Mouse (Mus musculus) embryonic facial prominence, embryonic 14.5 days (tissue): ENCODE data around the gene Olfr172. TPM values are rescaled to one million over a fixed set of nuclear protein-coding genes. Genes with fewer than 3 reads are reported as not detected.

Source experiments
- ATAC-seq: fragments of 200-750 bp; cut with Nextera tagmentation; 2 replicates; pipeline ENCODE4 v1.8.0; 2017; ENCODE audit warnings: low read depth, moderate number of reproducible peaks, moderate TSS enrichment
- DNase-seq: peaks from one replicate; pipeline ENCODE4 v3.0.0-alpha.2; 2015; ENCODE audit warnings: low spot score
- H3K27ac ChIP-seq: fragments of 300-500 bp; sonication (generic); replicated peaks from 2 replicates; pipeline ENCODE4 v1.5.1; 2014; ENCODE audit warnings: low read depth, mild to moderate bottlenecking, low read length, moderate library complexity
- H3K27me3 ChIP-seq: fragments of 300-500 bp; sonication (generic); replicated peaks from 2 replicates; pipeline ENCODE4 v1.6.1; 2014; ENCODE audit warnings: low read length; ENCODE audit not compliant: control insufficient read depth, insufficient read depth
- H3K36me3 ChIP-seq: fragments of 300-500 bp; sonication (generic); 2 replicates; pipeline ENCODE4 v1.6.1; 2014; ENCODE audit warnings: low read length, mixed read lengths; ENCODE audit not compliant: control insufficient read depth, insufficient read depth
- H3K4me1 ChIP-seq: fragments of 300-500 bp; sonication (generic); 2 replicates; pipeline ENCODE4 v1.6.1; 2014; ENCODE audit warnings: antibody characterized with exemption, low read length; ENCODE audit not compliant: control insufficient read depth, insufficient read depth
- H3K4me2 ChIP-seq: fragments of 300-500 bp; sonication (generic); 2 replicates; pipeline ENCODE4 v1.6.1; 2014; ENCODE audit warnings: low read depth, mild to moderate bottlenecking, low read length, moderate library complexity, mixed read lengths
- H3K4me3 ChIP-seq: fragments of 300-500 bp; sonication (generic); 2 replicates; pipeline ENCODE4 v1.5.1; 2014; ENCODE audit warnings: low read depth, mild to moderate bottlenecking, low read length
- H3K9ac ChIP-seq: fragments of 300-500 bp; sonication (generic); 2 replicates; pipeline ENCODE4 v1.6.1; 2014; ENCODE audit warnings: low read depth, mild to moderate bottlenecking, low read length, moderate library complexity, mixed read lengths
- H3K9me3 ChIP-seq: fragments of 300-500 bp; sonication (generic); 2 replicates; pipeline ENCODE4 v1.6.1; 2016; ENCODE audit warnings: low read length; ENCODE audit not compliant: control insufficient read depth
- WGBS: fragments of 180-500 bp; shearing (Covaris S2); extraction: QIAGEN DNeasy Blood & Tissue Kit; methylation state at CpG from one replicate; pipeline ENCODE4 v1.1.7; 2014; 5-methylcytosine and 5-hydroxymethylcytosine counted together
- polyA plus RNA-seq: library from polyadenylated mRNA; unstranded; fragments of >200 nt; fragmentation: Nextera tagmentation; extraction: Ambion mirVana; gene quantifications from 2 replicates; pipeline ENCODE4 v1.2.1, GENCODE M21; 2014

The Olfr172 gene
- polyA plus RNA-seq, 1 experiment from 2014 or later, result not detected

DNA sequence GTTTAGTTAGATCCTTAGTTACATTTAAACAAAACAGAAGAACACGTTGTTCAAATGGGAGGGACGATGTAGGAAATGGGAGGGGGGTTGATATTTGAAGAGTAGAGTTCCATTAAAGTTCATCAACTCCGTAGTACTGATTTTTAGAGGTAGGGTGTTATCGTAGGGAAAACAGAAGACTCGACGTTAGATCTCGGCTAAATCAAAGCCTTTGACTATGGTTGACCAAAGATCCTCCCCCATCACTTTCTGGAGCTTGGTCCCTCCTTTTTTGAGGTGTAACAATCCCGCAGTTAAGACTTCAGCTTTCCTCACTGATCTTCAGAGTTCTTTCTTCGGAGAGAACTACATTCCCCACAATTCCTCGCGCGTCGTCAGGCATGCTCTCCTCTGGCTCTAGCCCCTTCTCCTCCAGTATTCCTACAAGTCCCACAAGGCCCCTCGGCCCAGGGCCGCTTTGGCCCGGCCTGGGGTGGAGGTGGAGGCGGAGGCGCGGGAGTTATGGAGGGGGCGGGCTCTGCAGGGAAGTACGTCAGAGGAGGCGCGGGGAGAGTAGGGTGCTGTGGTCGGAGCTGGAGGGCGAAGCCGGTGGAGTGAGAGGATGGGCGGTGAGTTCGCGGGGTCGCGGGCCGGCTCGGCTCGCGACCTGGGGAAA is 35.4 kb downstream of the Olfr172 start, which contains the start of gene Cldnd1:
Gene Cldnd1, plus strand, starts transcription at position 434 of the 655 bp plus-strand sequence.
- 2% methylated on average over 24 of the region's 35 CpGs for WGBS
- peak within 1 kb of the TSS; percentile 56 for H3K4me2 ChIP-seq
- no peaks in the 10 kb centered on the region for H3K27me3 ChIP-seq
- peak within 1 kb of the TSS; percentile 76 for H3K4me3 ChIP-seq
- H3K9me3 ChIP-seq, result no peaks in the 10 kb centered on the region
- peak within 1 kb of the TSS; percentile 86 for H3K9ac ChIP-seq
- DNase-seq, result peak; percentile 99
- peaks cover 6% of the 10 kb centered on the region for H3K4me1 ChIP-seq
- H3K27ac ChIP-seq, result peak within 1 kb of the TSS; percentile 86
- ATAC-seq, result peak; percentile 100
- H3K36me3 ChIP-seq, result peaks cover 30% of the 10 kb centered on the region

DNA sequence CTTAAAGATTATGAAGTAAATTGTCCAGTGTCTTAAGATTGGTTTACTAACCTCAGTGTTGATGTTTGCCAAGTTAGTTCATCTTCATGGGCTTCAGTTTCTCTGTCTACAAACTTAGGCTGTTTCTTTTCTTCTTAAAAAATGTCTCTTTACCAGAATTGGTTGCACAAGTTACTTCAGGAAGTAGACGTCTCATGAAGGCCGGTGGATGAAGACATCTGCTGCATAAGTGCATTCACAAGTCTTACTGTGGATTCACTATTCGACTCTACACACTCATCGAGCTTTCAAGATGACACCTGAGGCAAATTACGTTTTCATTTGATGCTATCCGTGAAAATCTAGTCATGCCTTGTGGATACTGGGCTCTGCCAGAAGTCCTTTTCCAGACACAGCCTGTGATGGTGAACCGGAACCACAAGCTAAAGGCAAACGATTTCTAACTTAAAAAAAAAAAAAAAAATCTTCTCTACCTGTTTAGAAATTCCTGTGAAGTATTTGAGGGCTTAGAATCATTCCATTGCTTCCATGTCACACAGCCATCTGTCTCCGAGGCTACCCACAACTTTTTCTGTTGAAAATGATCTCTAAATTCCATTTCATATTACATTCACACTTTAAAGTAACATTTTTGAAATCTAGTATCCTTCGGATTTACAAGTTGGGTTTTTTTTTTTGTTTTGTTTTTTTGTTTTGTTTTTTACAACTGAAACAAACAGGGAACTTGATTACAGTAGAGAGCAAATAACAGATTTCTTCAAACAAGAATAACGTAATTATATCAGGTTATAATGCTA is 36.1 kb downstream of the Olfr172 start:
- Histone ChIP-seq H3K9me3 (no peaks in the 10 kb centered on the region), H3K4me1 (peaks cover 6% of the 10 kb centered on the region), H3K27ac (no peak overlapping the region), H3K9ac (peak overlapping the region; percentile 48; the same call in 1 of the 2 replicates), H3K4me3 (peak overlapping the region; percentile 76), H3K36me3 (peaks cover 22% of the 10 kb centered on the region), H3K27me3 (no peaks in the 10 kb centered on the region), H3K4me2 (peak overlapping the region; percentile 54)
- DNase-seq (no peak), ATAC-seq (no peak)
- 76% methylated on average over 11 of the region's 11 CpGs for WGBS

DNA sequence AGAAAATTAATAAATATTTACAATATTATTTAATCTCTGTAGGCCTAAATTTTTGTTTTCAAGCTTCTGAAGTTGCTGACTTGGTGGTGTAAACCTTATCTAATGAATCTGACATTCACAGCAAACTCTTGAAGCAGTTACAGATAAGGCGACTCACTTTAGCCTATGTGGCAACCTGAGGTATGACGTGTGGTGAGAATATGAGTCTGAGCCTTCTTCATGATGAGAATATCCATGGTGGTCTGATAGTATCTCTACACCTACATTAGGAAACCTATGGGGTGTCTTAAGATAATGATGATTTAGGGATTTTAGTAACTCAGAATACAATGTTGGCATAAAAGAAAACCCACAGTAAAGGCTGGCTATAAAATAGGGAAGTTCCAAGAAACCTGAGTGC is 40.7 kb downstream of the Olfr172 start:
- Histone ChIP-seq H3K4me3 (no peak overlapping the region), H3K4me1 (no peaks in the 10 kb centered on the region), H3K4me2 (no peak overlapping the region), H3K36me3 (no peaks in the 10 kb centered on the region), H3K27ac (no peak overlapping the region), H3K27me3 (no peaks in the 10 kb centered on the region), H3K9ac (no peak overlapping the region), H3K9me3 (no peaks in the 10 kb centered on the region)
- no peak for DNase-seq
- ATAC-seq, result no peak
- WGBS, result 79% methylated on average over 2 of the region's 2 CpGs

DNA sequence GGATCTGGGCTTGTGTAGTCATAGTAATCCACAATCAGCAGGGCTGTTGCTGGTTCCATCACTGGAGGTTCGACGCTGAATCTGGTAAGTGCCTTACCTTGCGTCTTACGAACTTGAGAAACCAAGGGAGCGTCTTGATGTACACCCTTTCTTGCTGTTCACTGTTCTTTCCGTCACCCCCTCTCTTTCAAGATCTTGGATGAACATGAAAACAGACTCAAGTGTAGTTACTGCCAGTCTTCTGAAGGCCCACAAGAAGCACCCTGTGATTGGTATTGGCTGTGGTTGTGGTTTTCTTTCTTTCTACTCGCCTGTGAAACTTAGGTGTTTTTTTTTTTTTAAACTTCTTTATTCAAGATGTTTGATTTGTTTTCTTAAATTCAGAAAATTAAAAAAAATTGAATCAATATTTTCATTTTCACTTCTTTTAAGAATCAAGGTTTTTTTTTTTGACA is 44.3 kb downstream of the Olfr172 start, which contains the start of gene Gpr15:
Gene Gpr15, minus strand, starts transcription at position 405 of the 455 bp plus-strand sequence.
- no peak within 1 kb of the TSS for H3K9ac ChIP-seq
- no peak for ATAC-seq
- H3K4me1 ChIP-seq, result no peaks in the 10 kb centered on the region
- no peak within 1 kb of the TSS for H3K27ac ChIP-seq
- H3K27me3 ChIP-seq, result no peaks in the 10 kb centered on the region
- no peak within 1 kb of the TSS for H3K4me2 ChIP-seq
- no peak for DNase-seq
- WGBS, result 90% methylated on average over 7 of the region's 7 CpGs
- no peaks in the 10 kb centered on the region for H3K36me3 ChIP-seq
- no peak within 1 kb of the TSS for H3K4me3 ChIP-seq
- H3K9me3 ChIP-seq, result no peaks in the 10 kb centered on the region

DNA sequence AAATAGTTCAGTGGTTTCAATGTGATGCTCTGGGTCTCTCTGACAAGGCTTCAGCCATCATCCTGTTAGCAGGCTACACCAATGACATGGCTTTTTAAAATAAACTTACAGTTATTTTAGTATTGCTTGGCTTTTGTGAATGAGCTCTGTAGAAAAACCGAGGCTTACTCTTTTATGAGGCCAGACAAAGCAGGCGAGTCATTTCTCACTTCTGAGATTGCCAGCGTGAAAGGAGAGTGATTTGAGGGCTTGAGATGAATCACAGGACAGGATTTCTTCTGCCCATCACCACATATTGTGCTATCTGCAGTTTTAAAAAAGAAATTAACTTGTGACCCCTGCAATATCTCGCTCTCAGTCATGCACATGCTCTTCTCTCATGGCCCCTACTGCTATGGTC is 48.0 kb downstream of the Olfr172 start:
- no peaks in the 10 kb centered on the region for H3K9me3 ChIP-seq
- no peak overlapping the region for H3K4me3 ChIP-seq
- no peak for DNase-seq
- no peak overlapping the region for H3K27ac ChIP-seq
- H3K36me3 ChIP-seq, result no peaks in the 10 kb centered on the region
- H3K27me3 ChIP-seq, result no peaks in the 10 kb centered on the region
- WGBS, result 71% methylated on average over 4 of the region's 4 CpGs
- no peak overlapping the region for H3K9ac ChIP-seq
- H3K4me2 ChIP-seq, result no peak overlapping the region
- no peaks in the 10 kb centered on the region for H3K4me1 ChIP-seq
- no peak for ATAC-seq

DNA sequence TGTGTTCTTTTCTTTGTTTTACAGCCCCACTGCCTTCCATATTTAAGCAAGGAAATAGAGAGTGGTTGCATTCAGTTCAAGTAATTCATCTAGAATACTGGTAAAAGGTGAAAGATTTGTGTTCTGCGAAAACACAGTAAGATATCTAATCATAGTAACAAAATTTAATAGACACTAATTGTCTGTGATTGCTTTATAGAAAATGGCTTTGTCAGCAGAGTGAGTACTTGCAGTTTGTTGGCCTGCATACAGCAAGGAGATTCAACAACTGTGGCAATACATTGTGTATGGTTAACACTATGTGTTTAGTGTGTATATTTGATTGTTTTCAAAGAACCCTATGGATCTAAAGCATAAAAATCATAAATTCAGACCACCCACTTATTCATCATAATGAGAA is 49.8 kb downstream of the Olfr172 start:
- Histone ChIP-seq H3K9me3 (no peaks in the 10 kb centered on the region), H3K4me2 (no peak overlapping the region), H3K4me3 (no peak overlapping the region), H3K9ac (no peak overlapping the region), H3K36me3 (no peaks in the 10 kb centered on the region), H3K27me3 (no peaks in the 10 kb centered on the region), H3K4me1 (no peaks in the 10 kb centered on the region), H3K27ac (no peak overlapping the region)
- ATAC-seq, result no peak
- WGBS, result 89% methylated on average over 1 of the region's 1 CpGs
- DNase-seq, result no peak

DNA sequence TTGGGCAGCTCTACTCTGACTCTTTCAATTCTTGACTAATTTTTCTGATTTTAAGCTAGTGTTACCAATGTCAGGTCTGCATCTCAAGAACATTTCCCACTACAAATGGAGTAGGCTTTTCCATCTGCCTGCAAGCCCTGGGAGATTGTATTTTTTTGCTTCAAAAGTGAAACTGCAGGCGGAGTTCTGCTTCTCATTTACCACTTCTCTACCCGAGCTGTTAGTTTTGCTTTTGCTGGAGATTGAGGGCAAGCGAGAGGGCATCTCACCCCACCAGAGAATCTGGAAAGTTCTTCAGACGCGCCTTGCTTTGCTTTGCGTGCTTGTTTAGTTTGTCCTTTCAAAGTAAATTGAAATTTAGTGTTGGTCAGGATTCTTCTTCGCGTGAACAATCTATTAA is 50.8 kb downstream of the Olfr172 start:
- no peak overlapping the region for H3K9ac ChIP-seq
- no peak overlapping the region for H3K4me3 ChIP-seq
- H3K9me3 ChIP-seq, result no peaks in the 10 kb centered on the region
- DNase-seq, result no peak
- no peaks in the 10 kb centered on the region for H3K36me3 ChIP-seq
- no peaks in the 10 kb centered on the region for H3K4me1 ChIP-seq
- no peaks in the 10 kb centered on the region for H3K27me3 ChIP-seq
- 47% methylated on average over 8 of the region's 8 CpGs for WGBS
- no peak overlapping the region for H3K27ac ChIP-seq
- H3K4me2 ChIP-seq, result peak overlapping the region; percentile 10; the same call in 1 of the 2 replicates
- ATAC-seq, result no peak
